Mouse (Mus musculus): ENCODE results near the gene Ilk.

DNA sequence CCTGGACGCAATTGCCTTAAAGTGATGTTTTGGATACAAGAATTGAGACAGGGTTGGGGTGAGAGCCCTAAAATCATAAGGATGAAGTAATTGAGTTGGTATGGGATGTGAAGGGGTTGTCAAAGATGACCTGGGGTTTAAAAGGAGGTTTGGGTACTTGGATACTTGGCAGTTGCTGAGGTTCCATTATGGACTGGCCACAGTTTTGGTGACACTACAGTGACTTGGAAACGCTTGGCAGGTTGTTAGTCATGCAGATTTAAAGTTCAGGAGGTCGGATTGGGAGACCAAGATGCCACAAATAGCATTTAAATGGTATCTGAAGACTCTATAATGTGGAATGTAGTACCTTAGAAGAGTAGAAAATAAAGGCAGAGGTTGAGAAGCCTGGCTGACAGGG is 1.3 kb downstream of the Ilk start:
- TF ChIP-seq EP300 (IDR thresholded peaks at IDR 0.05), result no peak
- TF ChIP-seq CTCF (IDR thresholded peaks at IDR 0.05), result no peak
